Mouse (Mus musculus): ENCODE measurements at regions not wholly inside any gene's neighbourhood (a gene's known extent, or its start where the extent isn't known, plus 50 kb on each side); places are given as distances from the start of the nearest gene placed in this dataset. TPM values are rescaled to one million over a fixed set of nuclear protein-coding genes. Genes with fewer than 3 reads are reported as not detected.

GRCm38 (mm10) chr6:133170548-133170947, 65.8 kb downstream of the Smim10l1 start:
- DNase-seq (ENCODE audit: low spot score in 2 of 2): no peak

GRCm38 (mm10) chr6:133171286-133171685, 66.6 kb downstream of the Smim10l1 start:
- DNase-seq (ENCODE audit: low spot score in 2 of 2): no peak

- DNase-seq (ENCODE audit: low spot score in 2 of 2): peak in 1 of 2 experiments; percentile 12
Measured at GRCm38 (mm10) chr6:133206173-133206572, 85.8 kb upstream of the 5530400C23Rik start.

Small RNA genes in the stretch of these regions (microRNA-seq; reads per million reads assigned to microRNA genes)
- not detected for gene Gm23403
- not detected for gene Gm25019

Data from adrenal gland, postnatal 4 days (tissue).